Mouse (Mus musculus): Measurements from ENCODE around the gene Vmn1r3. TPM values are rescaled to one million over a fixed set of nuclear protein-coding genes. Genes with fewer than 3 reads are reported as not detected.
"Not testable (repeated sequence)": the region's sequence is repeated elsewhere in the genome, so short reads cannot be mapped to it uniquely, and the experiment has no call there.

Vmn1r3 gene
- polyA plus RNA-seq, 1 experiment from 2014 or later: not detected

DNA sequence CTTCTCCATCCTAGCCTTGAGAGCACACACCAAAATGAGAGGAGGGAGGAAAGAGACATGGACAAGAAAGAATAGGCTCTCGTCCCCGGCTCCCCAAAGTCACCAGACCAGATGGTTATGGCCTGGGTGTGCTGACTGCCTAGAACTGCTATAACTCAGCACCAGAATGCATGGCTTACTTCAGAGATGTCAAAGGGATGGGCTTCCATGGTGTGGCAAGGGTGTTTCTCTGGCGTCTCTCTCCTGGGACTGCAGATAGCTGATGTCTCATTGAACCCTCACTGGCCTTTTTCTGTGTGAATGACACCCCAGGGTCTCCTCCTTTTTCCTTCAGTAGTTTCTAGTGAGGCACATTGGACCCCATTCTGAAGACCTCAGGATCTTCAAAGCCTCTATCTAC, 41.3 kb upstream of the Vmn1r3 start:
- peaks cover 24% of the 10 kb centered on the region for H3K9me3 ChIP-seq (ENCODE audit: control insufficient read depth)
- H3K27me3 ChIP-seq (replicated peaks; ENCODE audit: control insufficient read depth, insufficient read depth, low read length): no peaks in the 10 kb centered on the region
- H3K36me3 ChIP-seq (ENCODE audit: control insufficient read depth, insufficient read depth): no peaks in the 10 kb centered on the region
- ATAC-seq: no peak
- H3K4me1 ChIP-seq (replicated peaks; ENCODE audit: control insufficient read depth, insufficient read depth, low read length): no peaks in the 10 kb centered on the region
- no peak overlapping the region for H3K4me3 ChIP-seq (ENCODE audit: low read depth, low read length)
- no peak overlapping the region for H3K4me2 ChIP-seq (replicated peaks; ENCODE audit: low read depth)
- 73% methylated on average over 3 of the region's 3 CpGs for WGBS
- no peak overlapping the region for H3K27ac ChIP-seq (ENCODE audit: low read depth, low read length)
- no peak overlapping the region for H3K9ac ChIP-seq (ENCODE audit: low read depth, low read length)
- no peak for TF ChIP-seq CTCF (IDR thresholded peaks at IDR 0.05; ENCODE audit: low read depth)

- 64% methylated on average over 3 of the region's 3 CpGs for WGBS
- not testable (repeated sequence) for H3K36me3 ChIP-seq (ENCODE audit: control insufficient read depth, insufficient read depth); H3K4me2 ChIP-seq (replicated peaks; ENCODE audit: low read depth); H3K9ac ChIP-seq (ENCODE audit: low read depth, low read length); H3K27ac ChIP-seq (ENCODE audit: low read depth, low read length); H3K27me3 ChIP-seq (replicated peaks; ENCODE audit: control insufficient read depth, insufficient read depth, low read length); H3K4me3 ChIP-seq (ENCODE audit: low read depth, low read length); H3K4me1 ChIP-seq (replicated peaks; ENCODE audit: control insufficient read depth, insufficient read depth, low read length)
- ATAC-seq: 0 out of 2 replicates have a peak, but pooled peaks have one; percentile 4
- H3K9me3 ChIP-seq (ENCODE audit: control insufficient read depth): peaks cover 24% of the 10 kb centered on the region
Observed at GRCm38 (mm10) chr4:3225416-3225815, 40.3 kb upstream of the Vmn1r3 start.

DNA sequence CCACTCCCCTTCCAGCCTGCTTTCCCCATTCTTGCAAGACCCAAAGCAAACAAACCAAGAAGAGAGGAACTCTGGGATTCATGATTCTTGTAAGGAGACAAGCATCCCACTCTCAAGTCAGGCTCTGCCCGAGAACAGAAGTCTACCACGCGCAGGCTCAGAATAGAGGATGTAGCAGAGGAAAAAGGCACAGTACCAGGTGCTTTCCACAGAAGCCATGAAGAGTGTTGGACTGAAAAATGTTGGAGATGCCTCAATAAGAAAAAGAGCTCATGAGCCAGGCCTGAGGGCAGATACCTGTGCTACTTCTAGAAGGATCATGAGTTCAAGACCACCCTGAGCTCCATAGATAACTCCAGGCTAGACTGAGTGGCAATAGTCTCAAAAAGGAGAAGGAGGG, 39.7 kb upstream of the Vmn1r3 start:
- not testable (repeated sequence) for H3K4me1 ChIP-seq (replicated peaks; ENCODE audit: control insufficient read depth, insufficient read depth, low read length)
- ATAC-seq: peak; percentile 3; the same call in 1 of the 2 replicates
- 52% methylated on average over 3 of the region's 3 CpGs for WGBS

DNA sequence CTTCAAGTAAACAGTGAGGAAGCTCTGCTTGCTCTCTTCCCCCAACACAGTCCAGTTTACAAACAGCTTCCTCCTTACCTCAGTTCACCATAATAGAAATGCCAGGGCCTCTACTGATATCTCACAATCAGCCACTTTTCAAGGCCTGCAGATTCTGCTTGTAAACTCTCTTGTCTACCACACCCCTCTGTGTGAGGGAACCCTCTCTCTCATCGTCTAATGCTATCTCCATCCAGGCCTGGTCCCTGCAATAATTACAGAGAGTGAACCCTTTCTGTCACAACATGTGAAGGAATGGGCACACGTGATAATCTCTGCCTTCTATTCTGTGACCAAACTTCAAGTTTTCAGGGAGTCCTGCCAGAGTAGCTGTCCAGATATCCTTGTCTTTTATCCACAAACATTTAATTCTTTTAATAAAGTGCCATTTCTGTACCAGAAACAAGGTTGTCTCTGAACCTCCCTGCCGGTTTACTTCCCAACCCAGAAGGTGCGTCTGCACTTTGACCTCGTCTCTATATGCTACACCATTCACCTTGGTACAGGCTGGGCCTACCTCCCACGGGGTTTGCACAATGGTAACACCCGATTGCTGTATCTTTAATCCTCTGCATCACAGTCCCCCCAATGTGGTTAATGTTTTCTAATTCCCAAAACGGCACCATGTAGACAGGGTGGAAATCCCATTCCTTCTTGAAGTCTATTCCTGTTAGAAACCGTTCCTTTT, 38.5 kb upstream of the Vmn1r3 start:
- WGBS: 49% methylated on average over 5 of the region's 9 CpGs

More for the DNA sequence above, 39.7 kb upstream of the Vmn1r3 start:
- H3K27me3 ChIP-seq (replicated peaks; ENCODE audit: control insufficient read depth, insufficient read depth, low read length); H3K9ac ChIP-seq (ENCODE audit: low read depth, low read length); H3K4me3 ChIP-seq (ENCODE audit: low read depth, low read length); H3K4me2 ChIP-seq (replicated peaks; ENCODE audit: low read depth); H3K36me3 ChIP-seq (ENCODE audit: control insufficient read depth, insufficient read depth); H3K27ac ChIP-seq (ENCODE audit: low read depth, low read length): not testable (repeated sequence)
- peaks cover 23% of the 10 kb centered on the region for H3K9me3 ChIP-seq (ENCODE audit: control insufficient read depth)

GRCm38 (mm10) chr4:3216382-3216781, 31.2 kb upstream of the Vmn1r3 start:
- H3K9ac ChIP-seq (ENCODE audit: low read depth, low read length); H3K4me1 ChIP-seq (replicated peaks; ENCODE audit: control insufficient read depth, insufficient read depth, low read length); H3K4me3 ChIP-seq (ENCODE audit: low read depth, low read length); H3K36me3 ChIP-seq (ENCODE audit: control insufficient read depth, insufficient read depth); H3K9me3 ChIP-seq (ENCODE audit: control insufficient read depth); H3K27me3 ChIP-seq (replicated peaks; ENCODE audit: control insufficient read depth, insufficient read depth, low read length); H3K27ac ChIP-seq (ENCODE audit: low read depth, low read length); ATAC-seq; H3K4me2 ChIP-seq (replicated peaks; ENCODE audit: low read depth): not testable (repeated sequence)
- WGBS: 53% methylated on average over 2 of the region's 2 CpGs

More for the DNA sequence above, 38.5 kb upstream of the Vmn1r3 start:
- H3K4me1 ChIP-seq (replicated peaks; ENCODE audit: control insufficient read depth, insufficient read depth, low read length); H3K27ac ChIP-seq (ENCODE audit: low read depth, low read length); H3K27me3 ChIP-seq (replicated peaks; ENCODE audit: control insufficient read depth, insufficient read depth, low read length); H3K9ac ChIP-seq (ENCODE audit: low read depth, low read length); H3K4me3 ChIP-seq (ENCODE audit: low read depth, low read length); H3K36me3 ChIP-seq (ENCODE audit: control insufficient read depth, insufficient read depth); H3K4me2 ChIP-seq (replicated peaks; ENCODE audit: low read depth): not testable (repeated sequence)
- peaks cover 17% of the 10 kb centered on the region for H3K9me3 ChIP-seq (ENCODE audit: control insufficient read depth)
- peak; percentile 44; the same call in 1 of the 2 replicates for ATAC-seq

GRCm38 (mm10) chr4:3213349-3213748, 28.2 kb upstream of the Vmn1r3 start:
- H3K27me3 ChIP-seq (replicated peaks; ENCODE audit: control insufficient read depth, insufficient read depth, low read length); H3K9me3 ChIP-seq (ENCODE audit: control insufficient read depth); H3K4me1 ChIP-seq (replicated peaks; ENCODE audit: control insufficient read depth, insufficient read depth, low read length); H3K4me3 ChIP-seq (ENCODE audit: low read depth, low read length); H3K27ac ChIP-seq (ENCODE audit: low read depth, low read length); H3K9ac ChIP-seq (ENCODE audit: low read depth, low read length); H3K36me3 ChIP-seq (ENCODE audit: control insufficient read depth, insufficient read depth); H3K4me2 ChIP-seq (replicated peaks; ENCODE audit: low read depth); ATAC-seq: not testable (repeated sequence)
- 68% methylated on average over 3 of the region's 4 CpGs for WGBS

DNA sequence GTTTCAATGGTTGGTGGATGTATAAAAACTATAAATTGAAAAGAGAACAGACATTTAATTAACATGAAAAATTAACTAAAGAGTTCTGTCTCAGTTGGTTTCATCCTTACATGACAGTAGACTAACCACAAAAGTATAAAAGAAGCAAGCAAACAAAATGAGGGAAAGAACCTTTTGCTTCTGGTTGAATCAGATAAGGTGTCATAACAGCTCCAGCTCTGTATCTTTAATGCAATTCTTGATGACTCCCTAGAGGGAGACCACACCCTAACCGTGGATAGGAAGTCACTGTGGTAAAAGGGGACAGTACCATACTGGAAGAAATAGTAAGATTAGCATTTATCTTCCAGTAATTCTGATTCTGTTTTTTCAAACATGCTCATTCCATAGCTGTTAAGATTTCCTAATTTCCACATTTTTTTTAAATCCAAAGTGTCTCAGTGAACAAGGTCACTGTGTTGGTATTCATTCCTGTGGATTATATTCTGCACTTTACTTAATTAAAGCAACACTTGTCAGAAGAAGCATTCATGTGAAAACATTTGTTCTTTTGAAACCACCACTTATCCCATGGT, 24.6 kb upstream of the Vmn1r3 start:
- not testable (repeated sequence) for H3K27me3 ChIP-seq (replicated peaks; ENCODE audit: control insufficient read depth, insufficient read depth, low read length); ATAC-seq; H3K4me3 ChIP-seq (ENCODE audit: low read depth, low read length); H3K27ac ChIP-seq (ENCODE audit: low read depth, low read length); H3K9me3 ChIP-seq (ENCODE audit: control insufficient read depth); H3K36me3 ChIP-seq (ENCODE audit: control insufficient read depth, insufficient read depth); H3K4me2 ChIP-seq (replicated peaks; ENCODE audit: low read depth); H3K9ac ChIP-seq (ENCODE audit: low read depth, low read length); H3K4me1 ChIP-seq (replicated peaks; ENCODE audit: control insufficient read depth, insufficient read depth, low read length)
- 50% methylated on average over 1 of the region's 1 CpGs for WGBS

DNA sequence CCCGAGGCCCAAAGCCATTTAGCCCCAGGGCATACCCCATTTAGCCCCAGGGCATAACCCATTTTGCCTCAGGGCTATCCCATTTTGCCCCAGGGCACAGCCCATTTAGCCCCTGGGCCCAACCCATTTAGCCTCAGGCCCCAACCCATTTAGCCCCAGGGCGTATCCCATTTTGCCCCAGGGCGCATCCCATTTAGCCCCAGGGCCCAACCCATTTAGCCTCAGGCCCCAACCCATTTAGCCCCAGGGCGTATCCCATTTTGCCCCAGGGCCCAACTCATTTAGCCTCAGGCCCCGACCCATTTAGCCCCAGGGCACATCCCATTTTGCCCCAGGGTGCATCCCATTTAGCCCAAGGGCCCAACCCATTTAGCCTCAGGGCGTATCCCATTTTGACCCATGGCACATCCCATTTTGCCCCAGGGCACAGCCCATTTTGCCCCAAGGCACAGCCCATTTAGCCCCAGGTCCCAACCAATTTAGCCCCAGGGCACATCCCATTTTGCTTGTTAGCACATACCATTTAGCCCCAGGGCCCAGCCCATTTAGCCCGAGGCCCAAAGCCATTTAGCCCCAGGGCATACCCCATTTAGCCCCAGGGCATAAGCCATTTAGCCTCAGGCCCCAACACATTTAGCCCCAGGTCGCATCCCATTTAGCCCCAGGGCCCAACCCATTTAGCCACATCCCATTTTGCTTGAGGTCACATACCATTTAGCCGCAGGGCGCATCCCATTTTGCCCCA, 8.2 kb downstream of the Vmn1r3 start:
- not testable (repeated sequence) for H3K36me3 ChIP-seq (ENCODE audit: control insufficient read depth, insufficient read depth); H3K4me3 ChIP-seq (ENCODE audit: low read depth, low read length); H3K9ac ChIP-seq (ENCODE audit: low read depth, low read length); H3K27ac ChIP-seq (ENCODE audit: low read depth, low read length); ATAC-seq; H3K9me3 ChIP-seq (ENCODE audit: control insufficient read depth); H3K27me3 ChIP-seq (replicated peaks; ENCODE audit: control insufficient read depth, insufficient read depth, low read length); H3K4me1 ChIP-seq (replicated peaks; ENCODE audit: control insufficient read depth, insufficient read depth, low read length); H3K4me2 ChIP-seq (replicated peaks; ENCODE audit: low read depth)
- WGBS: 89% methylated on average over 10 of the region's 10 CpGs

DNA sequence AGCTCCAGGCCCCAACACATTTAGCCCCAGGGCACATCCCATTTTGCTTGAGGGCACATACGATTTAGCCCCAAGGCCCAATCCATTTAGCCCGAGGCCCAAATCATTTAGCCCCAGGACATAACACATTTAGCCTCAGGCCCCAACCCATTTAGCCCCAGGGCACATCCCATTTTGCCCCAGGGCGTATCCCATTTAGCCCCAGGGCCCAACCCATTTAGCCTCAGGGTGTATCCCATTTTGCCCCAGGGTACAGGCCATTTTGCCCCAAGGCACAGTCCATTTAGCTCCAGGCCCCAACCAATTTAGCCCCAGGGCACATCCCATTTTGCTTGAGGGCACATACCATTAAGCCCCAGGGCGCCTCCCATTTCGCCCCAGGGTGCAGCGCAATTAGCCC, 9.0 kb downstream of the Vmn1r3 start:
- 93% methylated on average over 6 of the region's 6 CpGs for WGBS
- ATAC-seq; H3K4me2 ChIP-seq (replicated peaks; ENCODE audit: low read depth); H3K9me3 ChIP-seq (ENCODE audit: control insufficient read depth); H3K4me3 ChIP-seq (ENCODE audit: low read depth, low read length); H3K27me3 ChIP-seq (replicated peaks; ENCODE audit: control insufficient read depth, insufficient read depth, low read length); H3K9ac ChIP-seq (ENCODE audit: low read depth, low read length); H3K27ac ChIP-seq (ENCODE audit: low read depth, low read length); H3K36me3 ChIP-seq (ENCODE audit: control insufficient read depth, insufficient read depth); H3K4me1 ChIP-seq (replicated peaks; ENCODE audit: control insufficient read depth, insufficient read depth, low read length): not testable (repeated sequence)

All from intestine, postnatal 0 days (tissue).